Mouse (Mus musculus) G1E (cell line): ENCODE results near the gene Scn8a. TPM values are rescaled to one million over a fixed set of nuclear protein-coding genes. Genes with fewer than 3 reads are reported as not detected.

Experiments
- ATAC-seq: 2 replicates; pipeline ENCODE4 v1.8.0; 2016; ENCODE audit warnings: mild to moderate bottlenecking; ENCODE audit not compliant: insufficient number of reproducible peaks, poor library complexity, low FRiP score, severe bottlenecking; ENCODE audit errors: extremely low read depth
- DNase-seq: peaks from one replicate; pipeline ENCODE4 v3.0.0; 2012; ENCODE audit warnings: low spot score
- H3K27me3 ChIP-seq: 2 replicates; pipeline ENCODE4 v1.6.1; 2012; ENCODE audit warnings: mild to moderate bottlenecking, low read length, inconsistent platforms; ENCODE audit not compliant: insufficient read depth
- H3K36me3 ChIP-seq: replicated peaks from 2 replicates; pipeline ENCODE3; 2012; ENCODE audit warnings: mild to moderate bottlenecking, inconsistent platforms
- H3K4me1 ChIP-seq: 2 replicates; pipeline ENCODE4 v1.6.1; 2012; ENCODE audit warnings: low read depth, low read length, inconsistent platforms, mixed read lengths; ENCODE audit not compliant: insufficient read depth
- H3K4me3 ChIP-seq: 2 replicates; pipeline ENCODE4 v1.5.1; 2012; ENCODE audit warnings: low read depth, mild to moderate bottlenecking, inconsistent platforms, low read length, moderate library complexity, mixed read lengths
- H3K9me3 ChIP-seq: replicated peaks from 2 replicates; pipeline ENCODE4 v1.6.1; 2012; ENCODE audit warnings: inconsistent platforms
- CTCF ChIP-seq: IDR thresholded peaks from 2 replicates; pipeline ENCODE4 v1.5.1; 2012; ENCODE audit warnings: low read depth, low read length, inconsistent platforms, mixed read lengths
- GATA1 ChIP-seq: IDR thresholded peaks from 2 replicates; pipeline ENCODE4 v1.6.1; 2012; ENCODE audit warnings: borderline replicate concordance, low read length, inconsistent platforms, mixed read lengths
- GATA2 ChIP-seq: IDR thresholded peaks from 2 replicates; pipeline ENCODE4 v1.6.1; 2012; ENCODE audit warnings: low read depth, low read length, inconsistent platforms, borderline replicate concordance
- POLR2AphosphoS5 ChIP-seq: IDR thresholded peaks from 2 replicates; pipeline ENCODE4 v1.6.1; 2012; ENCODE audit warnings: low read depth, low read length, inconsistent platforms; ENCODE audit not compliant: insufficient replicate concordance
- TAL1 ChIP-seq: conservative IDR thresholded peaks from 2 replicates; pipeline ENCODE4 v1.6.1; 2012; ENCODE audit warnings: low read depth, low read length, inconsistent platforms, mixed read lengths
- polyA plus RNA-seq: library from polyadenylated mRNA; stranded (reverse); fragments of >175 nt; gene quantifications from 2 replicates; pipeline ENCODE4 v1.2.3, GENCODE M21; 2012
- total RNA-seq, 2 experiments: library from RNA; stranded (forward) in 1 of 2; stranded (reverse) in 1 of 2; fragments of 200-1000 nt in 1 of 2; fragments of >200 nt in 1 of 2; fragmentation: Nextera tagmentation in 1 of 2; gene quantifications; 2 replicates each; pipeline ENCODE4 v1.2.3; 2014 to 2017

Gene Scn8a
- total and polyA plus RNA-seq, 3 experiments: 0.27 TPM; not detected in 2

DNA sequence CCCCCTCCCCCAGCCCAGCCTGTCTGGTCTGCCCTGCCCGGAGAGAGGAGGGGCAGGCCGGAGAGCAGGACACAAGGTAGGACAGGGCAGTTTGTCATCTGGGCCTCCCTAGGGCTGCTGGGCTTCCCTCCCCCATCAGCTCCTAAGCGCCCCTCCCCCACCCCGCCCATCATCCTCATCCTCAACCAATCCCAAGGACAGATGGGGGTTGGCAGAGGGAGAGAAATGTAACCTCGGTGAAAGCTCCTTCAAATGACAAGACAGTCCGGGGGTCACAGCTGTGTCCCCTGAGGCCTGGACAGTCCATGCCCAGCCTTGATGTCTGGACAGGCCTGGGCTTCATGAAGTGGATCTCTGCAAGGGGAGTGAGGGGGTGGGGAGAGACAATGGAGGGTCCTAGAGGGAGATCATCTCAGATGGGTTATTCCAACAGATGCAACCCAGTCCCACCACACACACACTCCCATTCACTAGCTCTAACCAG, 196.7 kb downstream of the Scn8a start:
- no peak overlapping the region for H3K4me3 ChIP-seq
- H3K36me3 ChIP-seq: no peaks in the 10 kb centered on the region
- TF ChIP-seq GATA2 (no peak), CTCF (no peak), GATA1 (no peak), POLR2AphosphoS5 (no peak), TAL1 (no peak)
- H3K4me1 ChIP-seq: no peaks in the 10 kb centered on the region
- ATAC-seq: no peak
- peaks cover 97% of the 10 kb centered on the region for H3K9me3 ChIP-seq
- no peak for DNase-seq
- H3K27me3 ChIP-seq: no peaks in the 10 kb centered on the region

DNA sequence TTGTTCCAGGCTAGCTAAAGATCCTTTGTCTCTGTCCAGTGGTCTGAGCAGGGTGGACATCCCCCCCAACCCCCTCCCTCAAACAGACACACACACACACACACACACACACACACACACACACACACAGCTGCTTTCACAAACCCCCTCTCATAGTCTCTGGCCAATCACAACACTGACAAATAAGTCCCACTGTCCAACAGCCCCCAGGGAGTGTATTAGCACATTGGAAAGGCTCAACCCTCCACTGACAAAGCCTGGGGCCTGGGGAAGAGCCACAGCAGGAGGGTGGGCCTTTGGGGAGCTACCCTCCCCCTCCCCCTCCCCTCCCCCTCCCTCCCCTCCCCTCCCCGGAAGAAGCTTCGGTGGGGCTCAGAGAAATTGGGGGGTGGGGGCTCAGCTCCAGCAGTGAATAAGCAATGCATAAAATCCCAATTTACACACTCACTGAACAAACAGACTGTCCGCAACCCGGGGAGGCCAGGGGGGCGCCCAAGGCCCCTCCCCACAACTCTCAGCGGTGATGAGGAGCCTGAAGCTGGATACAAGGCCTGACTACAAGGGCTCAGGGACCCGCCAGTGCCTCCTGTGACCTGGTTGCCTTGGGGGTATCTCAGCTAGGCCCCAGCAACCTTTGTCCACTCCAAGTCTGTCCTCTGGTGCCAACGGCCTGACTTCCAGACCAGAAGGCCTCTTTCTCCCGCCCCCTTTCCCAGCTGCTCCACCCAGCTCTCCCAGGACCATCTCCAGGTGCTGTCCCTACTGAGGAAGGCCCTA, 197.4 kb downstream of the Scn8a start:
- TF ChIP-seq CTCF: no peak
- no peak for TF ChIP-seq POLR2AphosphoS5
- TF ChIP-seq GATA1: no peak
- TF ChIP-seq TAL1: no peak
- no peak for TF ChIP-seq GATA2
- no peaks in the 10 kb centered on the region for H3K27me3 ChIP-seq
- DNase-seq: no peak

GRCm38 (mm10) chr15:101068029-101068428, 198.4 kb downstream of the Scn8a start:
- H3K4me1 ChIP-seq: no peaks in the 10 kb centered on the region
- H3K36me3 ChIP-seq: no peaks in the 10 kb centered on the region
- no peak for ATAC-seq
- no peaks in the 10 kb centered on the region for H3K27me3 ChIP-seq
- TF ChIP-seq TAL1: no peak
- no peak for TF ChIP-seq GATA2
- no peak for TF ChIP-seq POLR2AphosphoS5
- TF ChIP-seq CTCF: no peak
- TF ChIP-seq GATA1: no peak
- H3K9me3 ChIP-seq: peaks cover 96% of the 10 kb centered on the region
- no peak for DNase-seq
- H3K4me3 ChIP-seq: no peak overlapping the region

More for the DNA sequence above, 197.4 kb downstream of the Scn8a start:
- ATAC-seq: no peak
- Histone ChIP-seq H3K36me3 (no peaks in the 10 kb centered on the region), H3K4me1 (no peaks in the 10 kb centered on the region), H3K9me3 (peaks cover 96% of the 10 kb centered on the region), H3K4me3 (no peak overlapping the region)

DNA sequence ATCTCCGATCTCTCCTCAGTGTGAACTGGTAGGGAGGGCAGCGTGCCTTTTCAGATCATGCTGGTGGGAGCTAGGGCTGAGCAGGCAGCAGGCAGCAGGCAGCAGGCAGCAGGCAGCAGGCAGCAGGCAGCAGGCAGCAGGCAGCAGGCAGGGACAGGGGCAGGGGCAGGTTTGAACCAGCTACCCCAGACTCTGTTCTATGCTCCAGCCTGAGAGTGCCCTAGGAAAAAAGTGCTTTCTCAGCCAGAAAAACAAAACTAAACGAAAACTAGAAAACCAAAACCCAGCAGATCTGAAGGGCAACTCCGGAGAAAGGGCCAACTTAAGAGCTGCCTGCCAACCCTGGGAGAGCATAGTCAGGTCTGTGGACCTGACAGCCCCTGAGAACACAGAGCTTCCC, 199.0 kb downstream of the Scn8a start:
- DNase-seq (no peak), ATAC-seq (no peak)

GRCm38 (mm10) chr15:101069641-101070190, 200.1 kb downstream of the Scn8a start:
- Histone ChIP-seq H3K4me3 (no peak overlapping the region), H3K27me3 (no peaks in the 10 kb centered on the region), H3K36me3 (no peaks in the 10 kb centered on the region), H3K9me3 (peaks cover 96% of the 10 kb centered on the region), H3K4me1 (no peaks in the 10 kb centered on the region)
- no peak for ATAC-seq
- DNase-seq: no peak
- TF ChIP-seq CTCF (no peak), TAL1 (no peak), GATA2 (no peak), POLR2AphosphoS5 (no peak), GATA1 (no peak)

More for the DNA sequence above, 199.0 kb downstream of the Scn8a start:
- no peaks in the 10 kb centered on the region for H3K27me3 ChIP-seq
- peaks cover 96% of the 10 kb centered on the region for H3K9me3 ChIP-seq
- no peaks in the 10 kb centered on the region for H3K36me3 ChIP-seq
- H3K4me3 ChIP-seq: no peak overlapping the region
- no peak for TF ChIP-seq GATA1
- TF ChIP-seq TAL1: no peak
- no peak for TF ChIP-seq GATA2
- TF ChIP-seq CTCF: no peak
- no peak for TF ChIP-seq POLR2AphosphoS5
- H3K4me1 ChIP-seq: no peaks in the 10 kb centered on the region

DNA sequence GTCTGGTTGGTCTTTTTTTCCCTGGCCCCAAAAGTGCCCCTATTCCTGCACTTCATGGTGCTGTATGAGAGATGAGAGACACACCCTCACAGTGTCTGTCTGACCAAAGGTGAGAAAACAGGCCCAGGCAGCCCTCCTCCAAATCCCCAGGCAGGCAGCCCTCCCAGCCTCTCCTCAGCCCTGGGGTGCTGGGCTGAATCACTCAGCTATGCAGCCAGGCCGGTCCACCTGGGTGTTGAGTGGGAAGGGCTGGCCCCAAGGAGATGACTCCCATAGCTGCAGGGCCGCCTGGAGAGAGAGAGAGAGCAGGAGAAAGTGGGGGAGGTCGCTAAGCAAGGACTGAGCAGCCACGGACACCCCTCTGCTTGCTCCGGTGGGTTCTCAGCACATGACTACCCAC, 201.1 kb downstream of the Scn8a start:
- Histone ChIP-seq H3K4me3 (no peak overlapping the region), H3K27me3 (no peaks in the 10 kb centered on the region), H3K9me3 (peaks cover 95% of the 10 kb centered on the region), H3K36me3 (no peaks in the 10 kb centered on the region), H3K4me1 (no peaks in the 10 kb centered on the region)
- ATAC-seq (no peak), DNase-seq (no peak)
- TF ChIP-seq TAL1 (no peak), GATA1 (no peak), POLR2AphosphoS5 (no peak), GATA2 (no peak), CTCF (no peak)
